Mouse (Mus musculus) left cerebral cortex, postnatal 25 days (tissue): ENCODE measurements at regions not wholly inside any gene's neighbourhood (a gene's known extent, or its start where the extent isn't known, plus 50 kb on each side); places are given as distances from the start of the nearest gene placed in this dataset.

Experiments
- DNase-seq, 2 experiments: peaks; one replicate each; pipeline ENCODE4 v3.0.0; 2022; ENCODE audit warnings: low spot score in 2 of 2, mixed read lengths in 1 of 2
- intact Hi-C: fragments of 180-260 bp; cut with DNase I; formaldehyde crosslinking; loops from one replicate; pipeline ENCODE4 v1.15.1; 2025

DNA sequence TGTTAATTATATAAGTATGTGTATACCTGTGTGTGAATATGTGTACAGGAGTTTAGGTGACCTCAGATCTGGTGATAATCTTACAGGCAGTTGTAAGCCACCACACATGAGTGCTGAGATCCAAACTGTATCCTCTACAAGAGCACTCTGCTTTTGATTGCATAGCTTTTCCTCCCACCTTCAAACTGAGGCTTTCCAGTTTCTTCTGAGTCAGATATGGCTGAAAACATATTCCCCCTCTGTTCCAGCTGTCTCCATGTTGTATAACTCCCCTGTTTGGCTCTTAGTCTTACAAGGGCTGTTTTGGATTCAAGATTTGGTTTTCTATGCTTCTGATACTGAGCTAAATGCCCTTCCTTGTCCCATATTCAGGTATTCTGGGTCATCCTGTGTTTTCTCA, 232.7 kb downstream of the Sis start:
- intact Hi-C loops: no loop called here
- DNase-seq: peak in 1 of 2 experiments; percentile 43

DNA sequence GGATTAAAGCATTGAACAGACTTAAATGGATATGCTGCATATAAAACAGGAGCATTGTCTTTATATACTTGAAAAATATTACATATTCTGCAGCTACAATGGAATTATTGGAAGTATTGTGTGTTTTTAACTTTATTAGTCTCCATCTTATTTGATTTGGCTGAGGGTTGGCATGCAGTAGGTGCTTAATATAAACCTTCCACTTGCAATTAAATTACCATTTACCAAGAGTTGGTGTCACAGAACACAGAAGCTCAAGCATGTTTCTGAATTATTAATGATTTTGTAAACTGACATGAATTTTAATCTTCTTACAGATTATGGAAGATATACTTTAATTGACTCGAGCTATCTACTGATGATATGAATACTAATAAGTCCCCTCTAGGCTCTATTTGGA, 240.3 kb downstream of the Sis start:
- intact Hi-C loops: no loop called here
- DNase-seq: no peak

DNA sequence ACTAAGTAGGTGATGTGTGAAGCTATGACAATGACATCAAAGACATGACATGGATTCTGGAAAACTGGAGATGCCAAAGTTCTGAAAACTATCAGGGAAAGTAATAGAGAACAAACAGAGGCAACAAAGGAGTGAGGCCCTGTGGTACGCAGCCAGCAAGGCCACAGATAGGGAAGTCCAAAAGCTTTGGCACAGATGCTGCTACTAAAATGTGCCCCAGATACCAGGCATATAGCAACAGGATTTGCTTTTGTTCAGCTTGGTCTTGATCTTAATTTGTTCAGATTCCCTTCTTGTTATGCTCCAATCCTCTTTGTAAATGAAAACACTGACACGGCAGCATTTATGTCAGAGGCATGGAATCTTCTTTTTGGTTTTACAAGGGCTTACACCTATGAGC, 253.9 kb downstream of the Sis start:
- DNase-seq: no peak
- intact Hi-C loops: no loop called here

- peak in 1 of 2 experiments; percentile 11 for DNase-seq
- intact Hi-C loops: no loop called here
These were observed 281.7 kb downstream of the Sis start for GRCm38 (mm10) chr3:72685937-72686336.

DNA sequence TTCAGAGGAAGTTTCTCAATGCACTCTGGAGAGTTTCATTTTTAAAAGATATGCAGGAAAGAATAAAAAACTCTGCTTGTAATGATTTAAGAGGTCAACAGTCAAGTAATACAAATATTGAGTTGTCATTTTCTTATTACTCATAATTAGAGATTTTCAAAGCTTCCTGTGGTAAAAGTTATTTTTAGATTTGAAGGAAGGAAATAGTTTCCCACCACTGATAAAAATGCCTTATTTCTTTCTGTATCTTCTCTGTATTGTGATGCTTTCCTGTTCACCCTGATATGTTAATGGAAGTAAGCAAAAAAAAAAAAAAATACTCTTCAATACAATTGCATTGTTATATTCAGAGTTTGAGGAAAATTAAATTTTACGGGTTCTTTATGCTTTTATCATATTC, 308.5 kb downstream of the Sis start:
- no peak for DNase-seq
- intact Hi-C loops: no loop called here

DNA sequence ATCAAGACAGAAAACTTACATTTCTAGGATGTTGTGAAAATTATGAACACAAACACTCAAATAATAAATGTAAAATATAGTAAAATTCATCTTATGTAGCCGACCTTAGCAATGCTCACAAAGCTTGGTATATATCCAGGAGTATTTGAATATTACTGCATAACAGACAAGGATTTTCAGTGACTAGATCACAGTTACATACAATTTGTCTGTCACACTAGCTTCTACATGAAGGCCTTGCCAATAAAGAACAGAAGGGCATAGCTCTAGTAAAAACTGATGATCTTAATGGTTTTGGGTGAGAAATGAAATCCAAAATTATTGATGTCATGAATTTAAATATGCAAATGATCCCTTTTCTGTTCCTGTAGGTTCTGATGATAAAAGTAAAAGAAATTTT, 337.6 kb downstream of the Sis start:
- no peak for DNase-seq
- intact Hi-C loops: no loop called here

GRCm38 (mm10) chr3:72620802-72621201, 346.9 kb downstream of the Sis start:
- DNase-seq: peak; percentile 24 to 52
- intact Hi-C loops: no loop called here

DNA sequence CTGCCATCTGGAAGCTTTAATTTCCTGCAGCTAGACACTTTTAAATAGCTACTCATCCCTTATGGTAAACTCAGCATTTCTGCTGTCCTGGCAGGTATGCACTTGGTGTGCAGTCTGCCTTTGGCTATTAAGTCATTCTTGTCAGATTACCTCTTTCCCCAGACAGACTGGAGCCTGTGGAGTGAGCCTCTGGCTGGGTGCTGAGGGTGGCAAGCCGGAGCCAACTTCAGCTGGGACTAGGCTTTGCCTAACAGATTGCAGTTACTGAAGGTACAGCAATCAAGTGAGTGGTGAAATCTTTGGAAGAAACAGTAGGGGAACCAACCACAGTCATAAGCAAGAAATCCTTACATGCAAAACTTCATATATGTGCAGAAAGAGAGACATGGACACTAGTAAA, 347.8 kb downstream of the Sis start:
- intact Hi-C loops: no loop called here
- DNase-seq: no peak

- intact Hi-C loops: no loop called here
- DNase-seq: no peak
These were observed 363.8 kb downstream of the Sis start for GRCm38 (mm10) chr3:72603718-72604359.
